ENCODE assay signal across 27 mouse cellular contexts in the genomic region with DNA sequence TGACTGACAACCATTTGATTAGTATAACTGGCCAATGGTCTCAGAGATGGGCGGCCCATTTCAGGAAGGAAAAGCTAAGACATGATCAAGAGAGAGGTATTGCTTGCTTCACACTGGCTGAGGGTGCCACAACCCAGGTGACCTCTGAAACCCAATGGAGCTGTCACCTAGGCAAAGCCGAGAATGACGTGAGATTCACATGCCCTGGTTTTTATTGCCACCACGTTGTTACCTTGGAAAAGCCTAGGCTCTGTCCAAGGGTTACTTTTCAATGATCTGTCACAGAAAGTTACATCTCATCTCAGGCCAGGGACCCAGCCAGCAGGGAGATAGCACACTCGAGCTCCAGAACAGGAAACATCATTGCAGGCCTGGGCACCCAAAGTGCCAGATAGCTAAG.
"Had no signal": no experiment of that assay in that cellular context is flagged by ENCODE, and none has a peak within 500 bp of the region (broad histone marks: within the 10 kb centered on the region; RNA-seq: fewer than 3 reads in every experiment).

No protein-coding gene starts in this region.

- ATAC-seq: forebrain, embryonic 13.5 days; forebrain, embryonic 14.5 days; forebrain, embryonic 15.5 days; forebrain, embryonic 16.5 days; forebrain, postnatal 0 days had no signal

- DNase-seq: cerebellum, adult 18-20 months; cerebellum, adult 2 months; cerebellum, adult 8-10 months; cerebellum, adult 9-10 months; cerebellum, adult 9-11 months; cerebellum, postnatal 14 days; cerebellum, postnatal 36 days; embryo, embryonic 11 days; forebrain, postnatal 0 days; gastrocnemius, adult 2 months; gastrocnemius, postnatal 10 days; gastrocnemius, postnatal 14 days; gastrocnemius, postnatal 25 days; gastrocnemius, postnatal 36 days; heart, adult 11 months; heart, adult 18-20 months had no signal

- H3K9ac ChIP-seq: embryonic facial prominence, embryonic 12.5 days; embryonic facial prominence, embryonic 13.5 days; embryonic facial prominence, embryonic 15.5 days; forebrain, embryonic 12.5 days; forebrain, embryonic 13.5 days; forebrain, embryonic 15.5 days; forebrain, postnatal 0 days had no signal

- H3K4me2 ChIP-seq: embryonic facial prominence, embryonic 12.5 days; embryonic facial prominence, embryonic 13.5 days; embryonic facial prominence, embryonic 15.5 days; forebrain, embryonic 12.5 days; forebrain, embryonic 13.5 days; forebrain, embryonic 15.5 days had no signal

- H3K4me3 ChIP-seq: embryonic facial prominence, embryonic 10.5 days; embryonic facial prominence, embryonic 12.5 days; embryonic facial prominence, embryonic 13.5 days; embryonic facial prominence, embryonic 15.5 days; erythroblast, embryonic 14.5 days; forebrain, embryonic 10.5 days; forebrain, embryonic 12.5 days; forebrain, embryonic 13.5 days; forebrain, embryonic 15.5 days; gastrocnemius, adult 2 months had no signal

- H3K4me1 ChIP-seq: embryonic facial prominence, embryonic 10.5 days; embryonic facial prominence, embryonic 15.5 days; forebrain, embryonic 12.5 days; forebrain, embryonic 13.5 days; forebrain, embryonic 15.5 days had no signal

- H3K27me3 ChIP-seq: embryonic facial prominence, embryonic 12.5 days; embryonic facial prominence, embryonic 15.5 days; forebrain, embryonic 12.5 days; forebrain, embryonic 15.5 days had no signal

- H3K27ac ChIP-seq: embryonic facial prominence, embryonic 10.5 days; embryonic facial prominence, embryonic 12.5 days; embryonic facial prominence, embryonic 13.5 days; embryonic facial prominence, embryonic 15.5 days; forebrain, embryonic 10.5 days; forebrain, embryonic 12.5 days; forebrain, embryonic 13.5 days; forebrain, embryonic 15.5 days; gastrocnemius, adult 2 months had no signal

- H3K9me3 ChIP-seq: embryonic facial prominence, embryonic 15.5 days; forebrain, embryonic 15.5 days had no signal

- H3K36me3 ChIP-seq: embryonic facial prominence, embryonic 10.5 days; embryonic facial prominence, embryonic 12.5 days; embryonic facial prominence, embryonic 13.5 days; embryonic facial prominence, embryonic 15.5 days; forebrain, embryonic 10.5 days; forebrain, embryonic 12.5 days; forebrain, embryonic 15.5 days had no signal
